10 mouse cellular contexts compared by ENCODE assay signal in genomic region chr7:145216591-145216990, GRCm38 (mm10). TPM values are rescaled to one million over a fixed set of nuclear protein-coding genes. Genes with fewer than 3 reads are reported as not detected.
A peak's percentile ranks its signal among the peaks of the same experiment; 100 is the strongest.
DNase-seq lines count a peak whose midpoint lies in the region; ATAC-seq and TF ChIP-seq lines count a peak whose summit lies in the region.
"Had no signal": no experiment of that assay in that cellular context is flagged by ENCODE, and none has a peak within 500 bp of the region (broad histone marks: within the 10 kb centered on the region; RNA-seq: fewer than 3 reads in every experiment).

No protein-coding gene starts in this region.

- ATAC-seq in heart, embryonic 11.5 days (replicated peaks; ENCODE audit: insufficient number of reproducible peaks, low FRiP score, low TSS enrichment): no peak
- ATAC-seq in midbrain, postnatal 0 days (ENCODE audit: low FRiP score): no peak
- ATAC-seq in midbrain, embryonic 11.5 days (ENCODE audit: low FRiP score): no peak
- no peak for ATAC-seq in intestine, postnatal 0 days
- ATAC-seq in stomach, postnatal 0 days (ENCODE audit: low FRiP score, low TSS enrichment): peak; percentile 36; the same call in 1 of the 2 replicates

- TF ChIP-seq POLR2A in thymus, adult 2 months (IDR thresholded peaks at IDR 0.05; ENCODE audit: control insufficient read depth, extremely low read depth, insufficient read depth, low read length, poor library complexity): no peak

- no peak overlapping the region for H3K4me3 ChIP-seq in heart, embryonic 11.5 days (ENCODE audit: low read depth, low read length)
- H3K4me3 ChIP-seq in midbrain, postnatal 0 days (ENCODE audit: low read depth, low read length): no peak overlapping the region
- no peak overlapping the region for H3K4me3 ChIP-seq in midbrain, embryonic 11.5 days (ENCODE audit: low read depth, low read length)
- no peak overlapping the region for H3K4me3 ChIP-seq in intestine, postnatal 0 days (ENCODE audit: low read depth, low read length)
- H3K4me3 ChIP-seq in stomach, postnatal 0 days (ENCODE audit: low read depth, low read length): no peak overlapping the region
- H3K4me3 ChIP-seq in thymus, adult 2 months (ENCODE audit: control insufficient read depth, insufficient read depth, low read length): no peak overlapping the region
- H3K4me3 ChIP-seq: liver, embryonic 15.5 days; neural tube, embryonic 12.5 days had no signal

- no peaks in the 10 kb centered on the region for H3K27me3 ChIP-seq in heart, embryonic 11.5 days (ENCODE audit: control insufficient read depth, insufficient read depth, low read length)
- H3K27me3 ChIP-seq in midbrain, postnatal 0 days (ENCODE audit: insufficient read depth, low read length): no peaks in the 10 kb centered on the region
- no peaks in the 10 kb centered on the region for H3K27me3 ChIP-seq in midbrain, embryonic 11.5 days (ENCODE audit: control insufficient read depth, insufficient read depth, low read length)
- no peaks in the 10 kb centered on the region for H3K27me3 ChIP-seq in intestine, postnatal 0 days (replicated peaks; ENCODE audit: control insufficient read depth, insufficient read depth, low read length)
- no peaks in the 10 kb centered on the region for H3K27me3 ChIP-seq in stomach, postnatal 0 days (ENCODE audit: control insufficient read depth, insufficient read depth, low read length)
- no peaks in the 10 kb centered on the region for H3K27me3 ChIP-seq in thymus, adult 2 months (ENCODE audit: control insufficient read depth, insufficient read depth, low read length)
- H3K27me3 ChIP-seq: liver, embryonic 15.5 days; neural tube, embryonic 12.5 days had no signal

- H3K9ac ChIP-seq in heart, embryonic 11.5 days (ENCODE audit: low read depth, low read length): no peak overlapping the region
- H3K9ac ChIP-seq in midbrain, postnatal 0 days (replicated peaks; ENCODE audit: low read length, poor library complexity, severe bottlenecking): no peak overlapping the region
- no peak overlapping the region for H3K9ac ChIP-seq in midbrain, embryonic 11.5 days (ENCODE audit: low read length)
- H3K9ac ChIP-seq in intestine, postnatal 0 days (ENCODE audit: low read depth, low read length): no peak overlapping the region
- no peak overlapping the region for H3K9ac ChIP-seq in stomach, postnatal 0 days (ENCODE audit: low read length)
- H3K9ac ChIP-seq: liver, embryonic 15.5 days; neural tube, embryonic 12.5 days had no signal

- no peak for TF ChIP-seq EP300 in stomach, postnatal 0 days (optimal IDR thresholded peaks at IDR 0.05)

- H3K9me3 ChIP-seq in heart, embryonic 11.5 days (replicated peaks; ENCODE audit: control insufficient read depth, low read length): no peaks in the 10 kb centered on the region
- no peaks in the 10 kb centered on the region for H3K9me3 ChIP-seq in midbrain, postnatal 0 days (ENCODE audit: low read length)
- no peaks in the 10 kb centered on the region for H3K9me3 ChIP-seq in midbrain, embryonic 11.5 days (ENCODE audit: control insufficient read depth, low read length)
- H3K9me3 ChIP-seq in intestine, postnatal 0 days (ENCODE audit: control insufficient read depth): no peaks in the 10 kb centered on the region
- no peaks in the 10 kb centered on the region for H3K9me3 ChIP-seq in stomach, postnatal 0 days (ENCODE audit: control insufficient read depth, low read length)
- H3K9me3 ChIP-seq: liver, embryonic 15.5 days; neural tube, embryonic 12.5 days had no signal

- DNase-seq in heart, adult 9 months (ENCODE audit: low spot score in 2 of 2): no peak
- DNase-seq in midbrain, postnatal 0 days (ENCODE audit: low spot score): no peak
- DNase-seq in midbrain, embryonic 11.5 days (ENCODE audit: low spot score, missing footprints): no peak
- peak; percentile 42 for DNase-seq in stomach, postnatal 0 days (ENCODE audit: low spot score)
- DNase-seq in right cerebral cortex, postnatal 10 days (ENCODE audit: low spot score in 2 of 2): no peak
- no peak for DNase-seq in thymus, adult 2 months

- TF ChIP-seq CTCF in midbrain, postnatal 0 days (IDR thresholded peaks at IDR 0.05): peak; percentile 52
- peak; percentile 73 for TF ChIP-seq CTCF in intestine, postnatal 0 days (IDR thresholded peaks at IDR 0.05; ENCODE audit: low read depth)
- peak; percentile 77 for TF ChIP-seq CTCF in stomach, postnatal 0 days (IDR thresholded peaks at IDR 0.05; ENCODE audit: low read depth)
- TF ChIP-seq CTCF in thymus, adult 2 months (IDR thresholded peaks at IDR 0.05; ENCODE audit: borderline replicate concordance, control insufficient read depth, extremely low read depth, insufficient read depth, low read length, poor library complexity): no peak

- 50% methylated on average over 1 of the region's 1 CpGs for WGBS in heart, embryonic 11.5 days (ENCODE audit: insufficient replicate concordance)
- WGBS in midbrain, postnatal 0 days: 36% methylated on average over 1 of the region's 1 CpGs
- WGBS in midbrain, embryonic 11.5 days: 53% methylated on average over 1 of the region's 1 CpGs
- 30% methylated on average over 1 of the region's 1 CpGs for WGBS in intestine, postnatal 0 days
- WGBS in stomach, postnatal 0 days: 33% methylated on average over 1 of the region's 1 CpGs
- 36% methylated on average over 1 of the region's 1 CpGs for WGBS in thymus, adult 2 months

- H3K36me3 ChIP-seq in heart, embryonic 11.5 days (ENCODE audit: control insufficient read depth, insufficient read depth, low read length): no peaks in the 10 kb centered on the region
- no peaks in the 10 kb centered on the region for H3K36me3 ChIP-seq in midbrain, postnatal 0 days (ENCODE audit: insufficient read depth, low read length)
- no peaks in the 10 kb centered on the region for H3K36me3 ChIP-seq in midbrain, embryonic 11.5 days (ENCODE audit: control insufficient read depth, insufficient read depth, low read length)
- H3K36me3 ChIP-seq in intestine, postnatal 0 days (ENCODE audit: control insufficient read depth, insufficient read depth): no peaks in the 10 kb centered on the region
- H3K36me3 ChIP-seq in stomach, postnatal 0 days (ENCODE audit: control insufficient read depth, insufficient read depth, low read length): no peaks in the 10 kb centered on the region
- H3K36me3 ChIP-seq in thymus, adult 2 months (ENCODE audit: control insufficient read depth, insufficient read depth, low read length): no peaks in the 10 kb centered on the region
- H3K36me3 ChIP-seq: liver, embryonic 15.5 days; neural tube, embryonic 12.5 days had no signal

- peaks cover 31% of the 10 kb centered on the region for H3K4me1 ChIP-seq in heart, embryonic 11.5 days (ENCODE audit: control insufficient read depth, insufficient read depth, low read length)
- H3K4me1 ChIP-seq in midbrain, postnatal 0 days (ENCODE audit: insufficient read depth, low read length): no peaks in the 10 kb centered on the region; the same call in 1 of the 2 replicates
- H3K4me1 ChIP-seq in midbrain, embryonic 11.5 days (ENCODE audit: control insufficient read depth, insufficient read depth, low read length): peaks cover 16% of the 10 kb centered on the region
- H3K4me1 ChIP-seq in intestine, postnatal 0 days (replicated peaks; ENCODE audit: control insufficient read depth, insufficient read depth, low read length): no peaks in the 10 kb centered on the region
- H3K4me1 ChIP-seq in stomach, postnatal 0 days (replicated peaks; ENCODE audit: control insufficient read depth, insufficient read depth): 0 out of 2 replicates have a peak, but pooled peaks cover under 1% of the 10 kb centered on the region
- H3K4me1 ChIP-seq in thymus, adult 2 months (replicated peaks; ENCODE audit: control insufficient read depth, insufficient read depth, low read length): no peaks in the 10 kb centered on the region
- H3K4me1 ChIP-seq: liver, embryonic 15.5 days had no signal

- H3K4me2 ChIP-seq in heart, embryonic 11.5 days: no peak overlapping the region
- no peak overlapping the region for H3K4me2 ChIP-seq in midbrain, postnatal 0 days (ENCODE audit: low read depth, low read length, poor library complexity, severe bottlenecking)
- H3K4me2 ChIP-seq in midbrain, embryonic 11.5 days: no peak overlapping the region
- no peak overlapping the region for H3K4me2 ChIP-seq in intestine, postnatal 0 days (replicated peaks; ENCODE audit: low read depth)
- H3K4me2 ChIP-seq in stomach, postnatal 0 days (replicated peaks; ENCODE audit: low read depth): no peak overlapping the region
- H3K4me2 ChIP-seq: liver, embryonic 15.5 days; neural tube, embryonic 12.5 days had no signal

- 0 out of 2 replicates have a peak overlapping the region, but pooled peaks have one; percentile 4 for H3K27ac ChIP-seq in heart, embryonic 11.5 days (ENCODE audit: low read depth, low read length)
- H3K27ac ChIP-seq in midbrain, postnatal 0 days (ENCODE audit: low read depth, low read length): no peak overlapping the region
- H3K27ac ChIP-seq in midbrain, embryonic 11.5 days (ENCODE audit: low read depth, low read length): no peak overlapping the region
- no peak overlapping the region for H3K27ac ChIP-seq in intestine, postnatal 0 days (ENCODE audit: low read depth, low read length)
- H3K27ac ChIP-seq in stomach, postnatal 0 days (replicated peaks): no peak overlapping the region
- no peak overlapping the region for H3K27ac ChIP-seq in thymus, adult 2 months (ENCODE audit: control insufficient read depth, insufficient read depth, low read length)
- H3K27ac ChIP-seq: liver, embryonic 15.5 days; neural tube, embryonic 12.5 days had no signal

RNA-seq across cellular contexts. Expression of gene 1810010D01Rik, which starts 8.7 kb away (rescaled TPM):
- polyA plus RNA-seq in heart, embryonic 11.5 days (2014; fragmentation: Nextera tagmentation; extraction: Ambion mirVana): not detected in 2 replicates
- 0.71 TPM in 1 of 2 replicates, not detected in the other for total RNA-seq in midbrain, postnatal 0 days (2014; rRNA removed)
- polyA plus RNA-seq in midbrain, postnatal 0 days (2015; fragmentation: Nextera tagmentation; extraction: Ambion mirVana): not detected in 2 replicates
- 0.49 TPM in 1 of 2 replicates, not detected in the other for polyA plus RNA-seq in midbrain, embryonic 11.5 days (2014; fragmentation: Nextera tagmentation; extraction: Ambion mirVana)
- polyA plus RNA-seq in intestine, postnatal 0 days (2015; fragmentation: Nextera tagmentation; extraction: Ambion mirVana): 0.33 and 0.86 TPM in 2 replicates
- polyA plus RNA-seq in stomach, postnatal 0 days (2015; fragmentation: Nextera tagmentation; extraction: Ambion mirVana): 111 and 135 TPM in 2 replicates
- polyA plus RNA-seq in thymus, adult 2 months (2012; rRNA removed): 1.9 and 2.5 TPM in 2 replicates

Comparison
In these comparisons a context has a peak if more than half of its experiments do, and no peak if none do; other contexts are left out.
1. RNA of gene 1810010D01Rik, which starts 8.7 kb away (polyA plus RNA-seq): 111 to 135 TPM in stomach, postnatal 0 days; 1.9 to 2.5 TPM in thymus, adult 2 months, 0.49 TPM in midbrain, embryonic 11.5 days, 0.33 to 0.86 TPM in intestine, postnatal 0 days, not detected in heart, embryonic 11.5 days and not detected in midbrain, postnatal 0 days; every median in the first group is over 10 times any median in the second.